Mouse (Mus musculus): Measurements from ENCODE around the gene Myo1d. TPM values are rescaled to one million over a fixed set of nuclear protein-coding genes. Genes with fewer than 3 reads are reported as not detected.

Myo1d gene
- polyA plus RNA-seq, 1 experiment from 2014 or later: 1.4 TPM

GRCm38 (mm10) chr11:80754201-80754600 is 25.6 kb downstream of the Myo1d start:
- H3K9me3 ChIP-seq (replicated peaks): no peaks in the 10 kb centered on the region
- H3K4me2 ChIP-seq: no peak overlapping the region
- no peak overlapping the region for H3K27ac ChIP-seq
- H3K36me3 ChIP-seq (ENCODE audit: poor library complexity, severe bottlenecking): no peaks in the 10 kb centered on the region
- no peak for ATAC-seq
- no peak overlapping the region for H3K9ac ChIP-seq
- no peak overlapping the region for H3K4me3 ChIP-seq
- WGBS: 78% methylated on average over 2 of the region's 2 CpGs
- H3K27me3 ChIP-seq: no peaks in the 10 kb centered on the region
- no peaks in the 10 kb centered on the region for H3K4me1 ChIP-seq

- Histone ChIP-seq H3K9ac (no peak overlapping the region), H3K4me2 (no peak overlapping the region), H3K4me1 (no peaks in the 10 kb centered on the region), H3K36me3 (ENCODE audit: poor library complexity, severe bottlenecking) (no peaks in the 10 kb centered on the region), H3K4me3 (no peak overlapping the region), H3K27me3 (no peaks in the 10 kb centered on the region), H3K9me3 (replicated peaks) (no peaks in the 10 kb centered on the region), H3K27ac (no peak overlapping the region)
- WGBS: 98% methylated on average over 1 of the region's 1 CpGs
- ATAC-seq: no peak
These were observed 28.7 kb downstream of the Myo1d start for GRCm38 (mm10) chr11:80751168-80751567.

GRCm38 (mm10) chr11:80749187-80749586 is 30.6 kb downstream of the Myo1d start:
- no peak overlapping the region for H3K4me3 ChIP-seq
- H3K9me3 ChIP-seq (replicated peaks): no peaks in the 10 kb centered on the region
- no peak overlapping the region for H3K4me2 ChIP-seq
- ATAC-seq: no peak
- no peak overlapping the region for H3K27ac ChIP-seq
- H3K36me3 ChIP-seq (ENCODE audit: poor library complexity, severe bottlenecking): no peaks in the 10 kb centered on the region
- H3K4me1 ChIP-seq: no peaks in the 10 kb centered on the region
- H3K27me3 ChIP-seq: no peaks in the 10 kb centered on the region
- H3K9ac ChIP-seq: no peak overlapping the region
- WGBS: 98% methylated on average over 1 of the region's 1 CpGs

GRCm38 (mm10) chr11:80745426-80745825 is 34.4 kb downstream of the Myo1d start:
- H3K9ac ChIP-seq: no peak overlapping the region
- H3K4me2 ChIP-seq: no peak overlapping the region
- no peaks in the 10 kb centered on the region for H3K9me3 ChIP-seq (replicated peaks)
- H3K4me3 ChIP-seq: no peak overlapping the region
- H3K27me3 ChIP-seq: no peaks in the 10 kb centered on the region
- no peak for ATAC-seq
- H3K36me3 ChIP-seq (ENCODE audit: poor library complexity, severe bottlenecking): no peaks in the 10 kb centered on the region
- 92% methylated on average over 5 of the region's 5 CpGs for WGBS
- H3K4me1 ChIP-seq: no peaks in the 10 kb centered on the region
- H3K27ac ChIP-seq: no peak overlapping the region

GRCm38 (mm10) chr11:80743823-80744410 is 35.9 kb downstream of the Myo1d start:
- no peak overlapping the region for H3K4me2 ChIP-seq
- H3K27me3 ChIP-seq: no peaks in the 10 kb centered on the region
- H3K9me3 ChIP-seq (replicated peaks): no peaks in the 10 kb centered on the region
- H3K27ac ChIP-seq: no peak overlapping the region
- ATAC-seq: no peak
- no peaks in the 10 kb centered on the region for H3K36me3 ChIP-seq (ENCODE audit: poor library complexity, severe bottlenecking)
- WGBS: 83% methylated on average over 4 of the region's 4 CpGs
- H3K9ac ChIP-seq: no peak overlapping the region
- no peak overlapping the region for H3K4me3 ChIP-seq
- no peaks in the 10 kb centered on the region for H3K4me1 ChIP-seq

- WGBS: 95% methylated on average over 4 of the region's 4 CpGs
- Histone ChIP-seq H3K4me3 (no peak overlapping the region), H3K4me2 (no peak overlapping the region), H3K27ac (no peak overlapping the region), H3K36me3 (ENCODE audit: poor library complexity, severe bottlenecking) (no peaks in the 10 kb centered on the region), H3K4me1 (no peaks in the 10 kb centered on the region), H3K9ac (no peak overlapping the region), H3K9me3 (replicated peaks) (no peaks in the 10 kb centered on the region), H3K27me3 (no peaks in the 10 kb centered on the region)
- ATAC-seq: no peak
These were observed 37.4 kb downstream of the Myo1d start for GRCm38 (mm10) chr11:80742462-80742861.

- no peak for ATAC-seq
- no peak overlapping the region for H3K4me2 ChIP-seq
- H3K36me3 ChIP-seq (ENCODE audit: poor library complexity, severe bottlenecking): no peaks in the 10 kb centered on the region
- H3K27me3 ChIP-seq: no peaks in the 10 kb centered on the region
- H3K9me3 ChIP-seq (replicated peaks): no peaks in the 10 kb centered on the region
- no peak overlapping the region for H3K4me3 ChIP-seq
- H3K9ac ChIP-seq: no peak overlapping the region
- no peak overlapping the region for H3K27ac ChIP-seq
- 94% methylated on average over 2 of the region's 2 CpGs for WGBS
- H3K4me1 ChIP-seq: no peaks in the 10 kb centered on the region
These were observed 45.1 kb downstream of the Myo1d start for GRCm38 (mm10) chr11:80734771-80735170.

GRCm38 (mm10) chr11:80724701-80725100 is 55.1 kb downstream of the Myo1d start:
- WGBS: 82% methylated on average over 12 of the region's 12 CpGs

GRCm38 (mm10) chr11:80723406-80724047 is 56.3 kb downstream of the Myo1d start:
- no peak overlapping the region for H3K9ac ChIP-seq
- no peak for ATAC-seq
- 85% methylated on average over 9 of the region's 9 CpGs for WGBS

More at GRCm38 (mm10) chr11:80724701-80725100, 55.1 kb downstream of the Myo1d start:
- no peak for ATAC-seq
- H3K9me3 ChIP-seq (replicated peaks): no peaks in the 10 kb centered on the region
- H3K27me3 ChIP-seq: no peaks in the 10 kb centered on the region
- H3K4me1 ChIP-seq: no peaks in the 10 kb centered on the region
- H3K36me3 ChIP-seq (ENCODE audit: poor library complexity, severe bottlenecking): no peaks in the 10 kb centered on the region
- H3K9ac ChIP-seq: no peak overlapping the region
- no peak overlapping the region for H3K27ac ChIP-seq
- no peak overlapping the region for H3K4me2 ChIP-seq
- no peak overlapping the region for H3K4me3 ChIP-seq

GRCm38 (mm10) chr11:80719014-80719413 is 60.8 kb downstream of the Myo1d start:
- Histone ChIP-seq H3K9ac (no peak overlapping the region), H3K4me2 (no peak overlapping the region)

More at GRCm38 (mm10) chr11:80723406-80724047, 56.3 kb downstream of the Myo1d start:
- Histone ChIP-seq H3K36me3 (ENCODE audit: poor library complexity, severe bottlenecking) (no peaks in the 10 kb centered on the region), H3K9me3 (replicated peaks) (no peaks in the 10 kb centered on the region), H3K4me2 (no peak overlapping the region), H3K27me3 (no peaks in the 10 kb centered on the region), H3K4me3 (no peak overlapping the region), H3K27ac (no peak overlapping the region), H3K4me1 (no peaks in the 10 kb centered on the region)

GRCm38 (mm10) chr11:80718036-80718435 is 61.8 kb downstream of the Myo1d start:
- no peaks in the 10 kb centered on the region for H3K36me3 ChIP-seq (ENCODE audit: poor library complexity, severe bottlenecking)
- no peaks in the 10 kb centered on the region for H3K4me1 ChIP-seq
- no peak overlapping the region for H3K9ac ChIP-seq
- no peak overlapping the region for H3K4me2 ChIP-seq
- no peaks in the 10 kb centered on the region for H3K27me3 ChIP-seq
- ATAC-seq: no peak
- no peak overlapping the region for H3K4me3 ChIP-seq
- H3K27ac ChIP-seq: no peak overlapping the region
- no peaks in the 10 kb centered on the region for H3K9me3 ChIP-seq (replicated peaks)

More at GRCm38 (mm10) chr11:80719014-80719413, 60.8 kb downstream of the Myo1d start:
- Histone ChIP-seq H3K27me3 (no peaks in the 10 kb centered on the region), H3K27ac (no peak overlapping the region), H3K4me3 (no peak overlapping the region), H3K9me3 (replicated peaks) (no peaks in the 10 kb centered on the region), H3K36me3 (ENCODE audit: poor library complexity, severe bottlenecking) (no peaks in the 10 kb centered on the region), H3K4me1 (no peaks in the 10 kb centered on the region)
- 83% methylated on average over 1 of the region's 1 CpGs for WGBS
- ATAC-seq: no peak

- no peak overlapping the region for H3K27ac ChIP-seq
- ATAC-seq: no peak
- no peaks in the 10 kb centered on the region for H3K36me3 ChIP-seq (ENCODE audit: poor library complexity, severe bottlenecking)
- no peak overlapping the region for H3K4me2 ChIP-seq
- WGBS: 75% methylated on average over 2 of the region's 2 CpGs
- no peaks in the 10 kb centered on the region for H3K9me3 ChIP-seq (replicated peaks)
- no peak overlapping the region for H3K4me3 ChIP-seq
- no peaks in the 10 kb centered on the region for H3K4me1 ChIP-seq
- no peaks in the 10 kb centered on the region for H3K27me3 ChIP-seq
- H3K9ac ChIP-seq: no peak overlapping the region
These were observed 64.7 kb downstream of the Myo1d start for GRCm38 (mm10) chr11:80715115-80715514.

GRCm38 (mm10) chr11:80713705-80714104 is 66.1 kb downstream of the Myo1d start:
- no peak for ATAC-seq
- Histone ChIP-seq H3K4me1 (no peaks in the 10 kb centered on the region), H3K27me3 (no peaks in the 10 kb centered on the region), H3K9ac (no peak overlapping the region), H3K36me3 (ENCODE audit: poor library complexity, severe bottlenecking) (no peaks in the 10 kb centered on the region), H3K4me3 (no peak overlapping the region), H3K4me2 (no peak overlapping the region), H3K9me3 (replicated peaks) (no peaks in the 10 kb centered on the region), H3K27ac (no peak overlapping the region)
- WGBS: 71% methylated on average over 1 of the region's 1 CpGs

Measured in forebrain, embryonic 13.5 days (tissue).